Mouse (Mus musculus): ENCODE data around the gene Nf2. TPM values are rescaled to one million over a fixed set of nuclear protein-coding genes. Genes with fewer than 3 reads are reported as not detected.
"Not testable (repeated sequence)": the region's sequence is repeated elsewhere in the genome, so short reads cannot be mapped to it uniquely, and the experiment has no call there.

Gene Nf2
- polyA plus RNA-seq, 1 experiment: 21.3 TPM

- Histone ChIP-seq H3K27me3 (ENCODE audit: control insufficient read depth, insufficient read depth, low read length) (no peaks in the 10 kb centered on the region), H3K4me1 (ENCODE audit: control insufficient read depth, insufficient read depth, insufficient read length) (peaks cover 4% of the 10 kb centered on the region; the same call in 1 of the 2 replicates), H3K4me3 (ENCODE audit: extremely low read depth, insufficient read depth, insufficient read length) (no peak overlapping the region), H3K36me3 (ENCODE audit: control insufficient read depth, insufficient read depth, low read length) (no peaks in the 10 kb centered on the region), H3K27ac (ENCODE audit: insufficient read depth, low read length) (no peak overlapping the region)
- 92% methylated on average over 3 of the region's 3 CpGs for WGBS
- no peak for TF ChIP-seq POLR2A (IDR thresholded peaks at IDR 0.05; ENCODE audit: low read depth, low read length)
- DNase-seq (ENCODE audit: low read depth in 1 of 2, low spot score in 2 of 2): no peak
Observed at GRCm38 (mm10) chr11:4826152-4826778, 23.1 kb downstream of the Nf2 start.

DNA sequence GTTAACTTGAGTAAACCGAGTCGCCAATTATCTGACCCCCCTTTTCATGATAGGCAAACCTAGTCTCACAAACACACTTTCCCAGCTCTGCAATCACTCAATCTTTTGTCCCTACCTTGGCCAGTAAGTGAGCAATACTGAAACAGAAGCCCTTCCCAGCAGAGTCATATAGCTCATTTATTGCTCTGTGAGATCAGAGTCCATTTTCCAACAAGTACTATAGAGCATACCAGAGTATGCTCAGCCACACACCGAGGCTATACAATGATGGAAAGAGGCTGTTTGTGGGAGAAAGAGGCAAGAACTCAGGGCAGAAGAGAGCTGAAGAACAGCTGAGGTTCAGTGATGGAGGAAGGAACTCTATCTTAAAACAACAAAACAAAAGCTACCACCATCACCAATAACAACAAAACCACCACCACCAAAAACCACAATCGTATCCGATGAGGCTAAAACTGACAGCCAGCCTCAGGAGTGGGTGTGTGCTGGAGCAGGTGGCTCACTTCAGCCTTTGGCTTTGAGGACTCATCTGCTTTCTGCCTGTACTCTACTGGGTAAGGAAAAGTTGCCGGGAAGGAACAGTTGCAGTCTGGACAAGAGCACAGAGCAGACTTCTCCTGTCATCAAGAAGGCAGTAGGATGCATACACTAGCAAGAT is 25.6 kb downstream of the Nf2 start:
- Histone ChIP-seq H3K4me1 (ENCODE audit: control insufficient read depth, insufficient read depth, insufficient read length) (peaks cover 4% of the 10 kb centered on the region; the same call in 1 of the 2 replicates), H3K27ac (ENCODE audit: insufficient read depth, low read length) (no peak overlapping the region), H3K4me3 (ENCODE audit: extremely low read depth, insufficient read depth, insufficient read length) (no peak overlapping the region), H3K27me3 (ENCODE audit: control insufficient read depth, insufficient read depth, low read length) (no peaks in the 10 kb centered on the region), H3K36me3 (ENCODE audit: control insufficient read depth, insufficient read depth, low read length) (peaks cover 3% of the 10 kb centered on the region)
- TF ChIP-seq POLR2A (IDR thresholded peaks at IDR 0.05; ENCODE audit: low read depth, low read length) (no peak), CTCF (IDR thresholded peaks at IDR 0.05; ENCODE audit: extremely low read depth, insufficient read depth, insufficient read length, insufficient replicate concordance) (no peak)
- no peak for DNase-seq (ENCODE audit: low read depth in 1 of 2, low spot score in 2 of 2)
- WGBS: 62% methylated on average over 6 of the region's 6 CpGs

- not testable (repeated sequence) for H3K4me1 ChIP-seq (ENCODE audit: control insufficient read depth, insufficient read depth, insufficient read length); H3K27me3 ChIP-seq (ENCODE audit: control insufficient read depth, insufficient read depth, low read length); H3K4me3 ChIP-seq (ENCODE audit: extremely low read depth, insufficient read depth, insufficient read length); DNase-seq (ENCODE audit: low read depth in 1 of 2, low spot score in 2 of 2); H3K36me3 ChIP-seq (ENCODE audit: control insufficient read depth, insufficient read depth, low read length); H3K27ac ChIP-seq (ENCODE audit: insufficient read depth, low read length)
- 95% methylated on average over 4 of the region's 4 CpGs for WGBS
Observed at GRCm38 (mm10) chr11:4822446-4822842, 26.9 kb downstream of the Nf2 start.

GRCm38 (mm10) chr11:4821492-4822445 is 27.6 kb downstream of the Nf2 start:
- no peak for DNase-seq (ENCODE audit: low read depth in 1 of 2, low spot score in 2 of 2)
- Histone ChIP-seq H3K27me3 (ENCODE audit: control insufficient read depth, insufficient read depth, low read length) (no peaks in the 10 kb centered on the region), H3K27ac (ENCODE audit: insufficient read depth, low read length) (no peak overlapping the region), H3K4me3 (ENCODE audit: extremely low read depth, insufficient read depth, insufficient read length) (no peak overlapping the region), H3K4me1 (ENCODE audit: control insufficient read depth, insufficient read depth, insufficient read length) (peaks cover 4% of the 10 kb centered on the region; the same call in 1 of the 2 replicates), H3K36me3 (ENCODE audit: control insufficient read depth, insufficient read depth, low read length) (peaks cover 5% of the 10 kb centered on the region)
- no peak for TF ChIP-seq CTCF (IDR thresholded peaks at IDR 0.05; ENCODE audit: extremely low read depth, insufficient read depth, insufficient read length, insufficient replicate concordance)
- TF ChIP-seq POLR2A (IDR thresholded peaks at IDR 0.05; ENCODE audit: low read depth, low read length): no peak
- WGBS: 57% methylated on average over 7 of the region's 7 CpGs

GRCm38 (mm10) chr11:4814507-4815450 is 34.6 kb downstream of the Nf2 start:
- 93% methylated on average over 7 of the region's 7 CpGs for WGBS
- no peak overlapping the region for H3K27ac ChIP-seq (ENCODE audit: insufficient read depth, low read length)
- no peaks in the 10 kb centered on the region for H3K4me1 ChIP-seq (ENCODE audit: control insufficient read depth, insufficient read depth, insufficient read length)
- no peak overlapping the region for H3K4me3 ChIP-seq (ENCODE audit: extremely low read depth, insufficient read depth, insufficient read length)
- peaks cover 8% of the 10 kb centered on the region for H3K36me3 ChIP-seq (ENCODE audit: control insufficient read depth, insufficient read depth, low read length)
- TF ChIP-seq CTCF (IDR thresholded peaks at IDR 0.05; ENCODE audit: extremely low read depth, insufficient read depth, insufficient read length, insufficient replicate concordance): no peak
- no peak for TF ChIP-seq POLR2A (IDR thresholded peaks at IDR 0.05; ENCODE audit: low read depth, low read length)
- DNase-seq (ENCODE audit: low read depth in 1 of 2, low spot score in 2 of 2): no peak
- H3K27me3 ChIP-seq (ENCODE audit: control insufficient read depth, insufficient read depth, low read length): no peaks in the 10 kb centered on the region

GRCm38 (mm10) chr11:4808311-4808710 is 41.0 kb downstream of the Nf2 start:
- DNase-seq (ENCODE audit: low read depth in 1 of 2, low spot score in 2 of 2): no peak
- no peaks in the 10 kb centered on the region for H3K4me1 ChIP-seq (ENCODE audit: control insufficient read depth, insufficient read depth, insufficient read length)
- no peak overlapping the region for H3K27ac ChIP-seq (ENCODE audit: insufficient read depth, low read length)
- peaks cover 5% of the 10 kb centered on the region for H3K36me3 ChIP-seq (ENCODE audit: control insufficient read depth, insufficient read depth, low read length)
- H3K4me3 ChIP-seq (ENCODE audit: extremely low read depth, insufficient read depth, insufficient read length): no peak overlapping the region
- 93% methylated on average over 6 of the region's 6 CpGs for WGBS
- no peak for TF ChIP-seq CTCF (IDR thresholded peaks at IDR 0.05; ENCODE audit: extremely low read depth, insufficient read depth, insufficient read length, insufficient replicate concordance)
- no peak for TF ChIP-seq POLR2A (IDR thresholded peaks at IDR 0.05; ENCODE audit: low read depth, low read length)
- no peaks in the 10 kb centered on the region for H3K27me3 ChIP-seq (ENCODE audit: control insufficient read depth, insufficient read depth, low read length)
